In genomic region chr3:108562777-108563271, GRCm38 (mm10) we compare ENCODE assay signal across 8 mouse cellular contexts. TPM values are rescaled to one million over a fixed set of nuclear protein-coding genes. Genes with fewer than 3 reads are reported as not detected.
A peak's percentile ranks its signal among the peaks of the same experiment; 100 is the strongest.
DNase-seq lines count a peak whose midpoint lies in the region; ATAC-seq lines count a peak whose summit lies in the region.

No protein-coding gene starts in this region.

- H3K27ac ChIP-seq in heart, embryonic 13.5 days (replicated peaks), result peak overlapping the region; percentile 91

- DNase-seq in kidney, adult 11 months, result peak; percentile 23
- DNase-seq in kidney, adult 18-20 months, result no peak
- DNase-seq in kidney, postnatal 10 days, result peak; percentile 51
- peak; percentile 50 for DNase-seq in thymus, postnatal 14 days
- DNase-seq in urinary bladder, postnatal 25 days (ENCODE audit: low spot score), result no peak

- H3K4me1 ChIP-seq in heart, embryonic 13.5 days, result peaks cover 16% of the 10 kb centered on the region
- peaks cover 38% of the 10 kb centered on the region for H3K4me1 ChIP-seq in megakaryocyte, embryonic 14.5 days

- peak overlapping the region; percentile 79 for H3K9ac ChIP-seq in heart, embryonic 13.5 days

- peaks cover 2% of the 10 kb centered on the region; the same call in 1 of the 2 replicates for H3K27me3 ChIP-seq in heart, embryonic 13.5 days (replicated peaks)
- H3K27me3 ChIP-seq in megakaryocyte, embryonic 14.5 days (replicated peaks), result no peaks in the 10 kb centered on the region

- peak overlapping the region; percentile 94 for H3K4me2 ChIP-seq in heart, embryonic 13.5 days

- H3K4me3 ChIP-seq in heart, embryonic 13.5 days, result peak overlapping the region; percentile 84
- peak overlapping the region; percentile 95 for H3K4me3 ChIP-seq in megakaryocyte, embryonic 14.5 days (replicated peaks)

- ATAC-seq in common myeloid progenitor, adult 5-6 weeks (replicated peaks; ENCODE audit: low read depth, poor library complexity, severe bottlenecking), result peak; percentile 63
- no peak; the same call in 1 of the 2 replicates for ATAC-seq in heart, embryonic 13.5 days (ENCODE audit: extremely low read depth, insufficient number of reproducible peaks, low FRiP score, low TSS enrichment)

- peaks cover 26% of the 10 kb centered on the region for H3K36me3 ChIP-seq in heart, embryonic 13.5 days
- H3K36me3 ChIP-seq in megakaryocyte, embryonic 14.5 days (replicated peaks; ENCODE audit: low read length), result peaks cover 30% of the 10 kb centered on the region

- no peaks in the 10 kb centered on the region for H3K9me3 ChIP-seq in heart, embryonic 13.5 days
- H3K9me3 ChIP-seq in megakaryocyte, embryonic 14.5 days, result 0 out of 2 replicates have a peak, but pooled peaks cover 2% of the 10 kb centered on the region

- WGBS in heart, embryonic 13.5 days, result 8% methylated on average over 15 of the region's 15 CpGs

RNA-seq across cellular contexts. Expression of gene Tmem167b, which starts 0.6 kb away (rescaled TPM):
- 29.2 and 33.6 TPM in 2 replicates for total RNA-seq in common myeloid progenitor, adult 5-6 weeks (2017)
- polyA plus RNA-seq in heart, embryonic 13.5 days (2015; fragmentation: Nextera tagmentation; extraction: Ambion mirVana), result 28.2 and 30.6 TPM in 2 replicates
- polyA plus RNA-seq in megakaryocyte, embryonic 14.5 days (2012; ENCODE audit: insufficient read depth, low replicate concordance), result 1.2 and 2.1 TPM in 2 replicates

RNA-seq across cellular contexts. Expression of gene Taf13, which starts 8.7 kb away (rescaled TPM):
- total RNA-seq in common myeloid progenitor, adult 5-6 weeks (2017), result 19.2 and 19.5 TPM in 2 replicates
- 27.0 and 29.0 TPM in 2 replicates for polyA plus RNA-seq in heart, embryonic 13.5 days (2015; fragmentation: Nextera tagmentation; extraction: Ambion mirVana)
- polyA plus RNA-seq in megakaryocyte, embryonic 14.5 days (2012; ENCODE audit: insufficient read depth, low replicate concordance), result 1.4 TPM in 1 of 2 replicates, not detected in the other

RNA-seq across cellular contexts. Expression of gene 5330417C22Rik, which starts 26.5 kb away (rescaled TPM):
- 0.32 and 3.4 TPM in 2 replicates for total RNA-seq in common myeloid progenitor, adult 5-6 weeks (2017)
- polyA plus RNA-seq in heart, embryonic 13.5 days (2015; fragmentation: Nextera tagmentation; extraction: Ambion mirVana), result 0.70 and 1.0 TPM in 2 replicates
- not detected in 2 replicates for polyA plus RNA-seq in megakaryocyte, embryonic 14.5 days (2012; ENCODE audit: insufficient read depth, low replicate concordance)

RNA-seq across cellular contexts. Expression of gene Wdr47, which starts 28.3 kb away (rescaled TPM):
- total RNA-seq in common myeloid progenitor, adult 5-6 weeks (2017), result 5.0 and 10.3 TPM in 2 replicates
- 7.0 and 7.7 TPM in 2 replicates for polyA plus RNA-seq in heart, embryonic 13.5 days (2015; fragmentation: Nextera tagmentation; extraction: Ambion mirVana)
- 0.12 TPM in 1 of 2 replicates, not detected in the other for polyA plus RNA-seq in megakaryocyte, embryonic 14.5 days (2012; ENCODE audit: insufficient read depth, low replicate concordance)

RNA-seq across cellular contexts. Expression of gene 1700013F07Rik, which starts 28.9 kb away (rescaled TPM):
- total RNA-seq in common myeloid progenitor, adult 5-6 weeks (2017), result not detected in 2 replicates
- not detected in 2 replicates for polyA plus RNA-seq in heart, embryonic 13.5 days (2015; fragmentation: Nextera tagmentation; extraction: Ambion mirVana)
- polyA plus RNA-seq in megakaryocyte, embryonic 14.5 days (2012; ENCODE audit: insufficient read depth, low replicate concordance), result not detected in 2 replicates

Comparison
In these comparisons a context has a peak if more than half of its experiments do, and no peak if none do; other contexts are left out.
1. DNase-seq: peak in kidney, adult 11 months (single experiment), kidney, postnatal 10 days (single experiment) and thymus, postnatal 14 days (single experiment); none in kidney, adult 18-20 months (single experiment) and urinary bladder, postnatal 25 days (single experiment).
2. RNA of gene Taf13, which starts 8.7 kb away (polyA plus RNA-seq): 27.0 to 29.0 TPM in heart, embryonic 13.5 days; 1.4 TPM in megakaryocyte, embryonic 14.5 days; every median in the first group is over 10 times any median in the second.